Mouse (Mus musculus) spleen, adult 2 months (tissue): Measurements from ENCODE around the gene Triap1. TPM values are rescaled to one million over a fixed set of nuclear protein-coding genes. Genes with fewer than 3 reads are reported as not detected.
"Not testable (repeated sequence)": the region's sequence is repeated elsewhere in the genome, so short reads cannot be mapped to it uniquely, and the experiment has no call there.

Experiments
- DNase-seq, 2 experiments: peaks; one replicate each; pipeline versions ENCODE4 v3.0.0 to v3.0.0-alpha.2; 2012 to 2021; ENCODE audit warnings: low spot score in 2 of 2, low read depth in 1 of 2
- H3K27ac ChIP-seq: fragments of 200-500 bp; 2 replicates; pipeline ENCODE4 v1.5.1; 2012; ENCODE audit warnings: low read length, inconsistent platforms; ENCODE audit not compliant: insufficient read depth
- H3K27me3 ChIP-seq: fragments of 200-500 bp; 2 replicates; pipeline ENCODE4 v1.6.1; 2012; ENCODE audit warnings: mild to moderate bottlenecking, moderate library complexity, low read length, inconsistent platforms; ENCODE audit not compliant: control insufficient read depth, insufficient read depth
- H3K36me3 ChIP-seq: fragments of 200-500 bp; 2 replicates; pipeline ENCODE4 v1.6.1; 2012; ENCODE audit warnings: mild to moderate bottlenecking, low read length, inconsistent platforms; ENCODE audit not compliant: control insufficient read depth, insufficient read depth
- H3K4me1 ChIP-seq: fragments of 200-500 bp; 2 replicates; pipeline ENCODE4 v1.6.1; 2011; ENCODE audit warnings: inconsistent platforms; ENCODE audit not compliant: control insufficient read depth, insufficient read depth, insufficient read length
- H3K4me3 ChIP-seq: fragments of 200-500 bp; 2 replicates; pipeline ENCODE4 v1.5.1; 2011; ENCODE audit warnings: mild to moderate bottlenecking, inconsistent platforms; ENCODE audit not compliant: insufficient read depth, insufficient read length; ENCODE audit errors: extremely low read depth
- CTCF ChIP-seq: fragments of 200-500 bp; IDR thresholded peaks from 2 replicates; pipeline ENCODE4 v1.5.1; 2011; ENCODE audit warnings: mild to moderate bottlenecking, inconsistent platforms; ENCODE audit not compliant: insufficient read depth, insufficient read length, insufficient replicate concordance; ENCODE audit errors: extremely low read depth
- POLR2A ChIP-seq: fragments of 200-500 bp; IDR thresholded peaks from 2 replicates; pipeline ENCODE4 v1.6.1; 2011; ENCODE audit warnings: low read depth, low read length, inconsistent platforms
- WGBS: fragments of 180-500 bp; shearing (Covaris S2); methylation state at CpG from one replicate; pipeline ENCODE4 v1.1.7; 2018; 5-methylcytosine and 5-hydroxymethylcytosine counted together
- polyA plus RNA-seq: library from polyadenylated mRNA; depleted of rRNA; stranded (reverse); fragments of >200 nt; gene quantifications from 2 replicates; pipeline ENCODE4 v1.2.3, GENCODE M21; 2012; rRNA removed

Gene Triap1
- polyA plus RNA-seq = 5.7 and 7.5 TPM in 2 replicates

- peak; percentile 41 for TF ChIP-seq POLR2A
- TF ChIP-seq CTCF = peak; percentile 2; the same call in 1 of the 2 replicates
- H3K27me3 ChIP-seq = no peaks in the 10 kb centered on the region
- peak within 1 kb of the TSS; percentile 93 for H3K4me3 ChIP-seq
- peaks cover 18% of the 10 kb centered on the region for H3K36me3 ChIP-seq
- DNase-seq = peak; percentile 74 to 82
- WGBS = under 1% methylated on average over 62 of the region's 62 CpGs
- H3K27ac ChIP-seq = peak within 1 kb of the TSS; percentile 85
- peaks cover 3% of the 10 kb centered on the region; the same call in 1 of the 2 replicates for H3K4me1 ChIP-seq
These were observed at the start of gene Triap1, which contains the start of gene Gatc for GRCm38 (mm10) chr5:115340577-115341313. TSS of gene Triap1 (plus strand) at chr5:115341225. TSS of gene Gatc (minus strand) at chr5:115341178.

DNA sequence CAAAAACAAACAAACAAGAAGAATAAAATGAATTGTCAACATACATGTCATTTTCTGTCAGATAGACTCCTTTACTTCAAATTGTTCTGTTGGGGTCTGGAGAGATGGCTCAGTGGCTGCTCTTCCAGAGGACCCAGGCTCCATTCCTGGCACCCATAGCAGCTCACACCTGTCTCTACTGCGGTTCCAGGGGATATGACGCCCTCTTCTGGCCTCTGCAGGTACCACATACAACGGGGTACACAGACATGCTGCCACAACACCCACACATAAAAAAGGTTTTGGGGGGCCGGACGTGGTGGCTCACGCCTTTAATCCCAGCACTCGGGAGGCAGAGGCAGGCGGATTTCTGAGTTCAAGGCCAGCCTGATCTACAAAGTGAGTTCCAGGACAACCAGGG lies 46.9 kb upstream of the Triap1 start:
- Histone ChIP-seq H3K4me1 (peaks cover 1% of the 10 kb centered on the region; the same call in 1 of the 2 replicates), H3K27me3 (no peaks in the 10 kb centered on the region), H3K36me3 (peaks cover 14% of the 10 kb centered on the region), H3K27ac (no peak overlapping the region), H3K4me3 (no peak overlapping the region)
- no peak for TF ChIP-seq CTCF
- no peak for TF ChIP-seq POLR2A
- WGBS = 93% methylated on average over 8 of the region's 8 CpGs
- no peak for DNase-seq

DNA sequence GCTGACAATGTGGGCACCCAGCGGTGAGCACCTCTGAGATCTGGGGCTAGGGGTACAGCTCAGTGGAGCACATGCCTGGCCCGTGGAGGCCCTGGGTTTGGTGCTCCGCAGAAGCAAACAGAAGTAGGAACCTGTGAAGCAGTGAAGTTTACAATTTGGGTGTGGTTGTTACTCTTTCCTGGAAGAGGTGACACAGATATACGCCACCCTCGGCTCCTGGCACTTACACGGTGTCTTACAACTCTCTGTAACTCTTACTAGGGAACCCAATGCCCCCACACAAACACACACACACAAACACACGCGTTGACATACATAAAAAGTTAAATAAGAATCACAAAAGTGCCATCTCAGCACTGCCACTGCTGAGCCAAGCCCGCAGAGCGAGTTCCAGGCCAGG lies 44.7 kb upstream of the Triap1 start:
- TF ChIP-seq POLR2A (no peak), CTCF (no peak)
- WGBS = 87% methylated on average over 10 of the region's 10 CpGs
- H3K4me3 ChIP-seq = no peak overlapping the region
- no peaks in the 10 kb centered on the region for H3K27me3 ChIP-seq
- no peak overlapping the region for H3K27ac ChIP-seq
- peaks cover 9% of the 10 kb centered on the region for H3K36me3 ChIP-seq
- H3K4me1 ChIP-seq = peaks cover 2% of the 10 kb centered on the region; the same call in 1 of the 2 replicates
- no peak for DNase-seq

GRCm38 (mm10) chr5:115300035-115300744 lies 40.8 kb upstream of the Triap1 start:
- TF ChIP-seq CTCF (no peak), POLR2A (no peak)
- WGBS = 1% methylated on average over 46 of the region's 46 CpGs

GRCm38 (mm10) chr5:115300792-115301614 lies 40.0 kb upstream of the Triap1 start, which contains the start of gene Dynll1:
TSS of gene Dynll1 (minus strand) at chr5:115300999.
- Histone ChIP-seq H3K4me3 (peak within 1 kb of the TSS; percentile 81), H3K4me1 (peaks cover 2% of the 10 kb centered on the region; the same call in 1 of the 2 replicates), H3K36me3 (peaks cover 9% of the 10 kb centered on the region), H3K27ac (peak within 1 kb of the TSS; percentile 81), H3K27me3 (no peaks in the 10 kb centered on the region)
- DNase-seq = peak; percentile 96 to 97
- TF ChIP-seq POLR2A (peak; percentile 84), CTCF (no peak)
- WGBS = under 1% methylated on average over 66 of the region's 66 CpGs

More at GRCm38 (mm10) chr5:115300035-115300744, 40.8 kb upstream of the Triap1 start:
- Histone ChIP-seq H3K36me3 (peaks cover 9% of the 10 kb centered on the region), H3K27ac (peak overlapping the region; percentile 81), H3K4me1 (peaks cover 2% of the 10 kb centered on the region; the same call in 1 of the 2 replicates), H3K27me3 (no peaks in the 10 kb centered on the region), H3K4me3 (peak overlapping the region; percentile 81)
- DNase-seq = peak in 1 of 2 experiments; percentile 41

DNA sequence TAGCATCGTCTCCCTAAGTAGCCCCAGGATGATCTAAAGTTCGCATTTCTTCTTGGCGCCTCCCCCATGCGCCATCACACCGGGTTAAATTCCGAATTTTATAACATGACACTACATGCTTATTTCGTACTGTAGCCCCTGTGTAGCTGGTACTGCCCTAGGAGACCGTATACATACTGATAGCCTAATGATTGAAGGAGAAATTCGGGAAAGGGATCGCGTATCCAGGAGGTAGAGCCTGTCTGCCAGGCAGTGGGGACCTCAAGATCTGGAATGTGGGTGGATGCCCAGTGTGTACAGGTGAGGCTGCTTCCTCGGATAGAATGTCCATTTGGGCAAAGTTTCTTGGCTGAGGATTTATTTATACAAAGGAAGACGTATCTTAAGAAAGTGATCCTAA lies 39.4 kb upstream of the Triap1 start:
- no peak overlapping the region for H3K27ac ChIP-seq
- H3K4me3 ChIP-seq = peak overlapping the region; percentile 61; the same call in 1 of the 2 replicates
- peaks cover 2% of the 10 kb centered on the region; the same call in 1 of the 2 replicates for H3K4me1 ChIP-seq
- peaks cover 9% of the 10 kb centered on the region for H3K36me3 ChIP-seq
- TF ChIP-seq POLR2A (no peak), CTCF (no peak)
- no peak for DNase-seq
- WGBS = 30% methylated on average over 13 of the region's 13 CpGs
- H3K27me3 ChIP-seq = no peaks in the 10 kb centered on the region

- H3K27ac ChIP-seq, H3K4me1 ChIP-seq, DNase-seq, H3K4me3 ChIP-seq, H3K36me3 ChIP-seq, H3K27me3 ChIP-seq: not testable (repeated sequence)
- WGBS = 88% methylated on average over 7 of the region's 7 CpGs
These were observed 38.8 kb upstream of the Triap1 start for GRCm38 (mm10) chr5:115302190-115302589.
